Mouse (Mus musculus): ENCODE results near the gene Tmem266.

Gene Tmem266

GRCm38 (mm10) chr9:55452906-55453305, 126.2 kb downstream of the Tmem266 start:
- DNase-seq (ENCODE audit: low spot score), result no peak

DNA sequence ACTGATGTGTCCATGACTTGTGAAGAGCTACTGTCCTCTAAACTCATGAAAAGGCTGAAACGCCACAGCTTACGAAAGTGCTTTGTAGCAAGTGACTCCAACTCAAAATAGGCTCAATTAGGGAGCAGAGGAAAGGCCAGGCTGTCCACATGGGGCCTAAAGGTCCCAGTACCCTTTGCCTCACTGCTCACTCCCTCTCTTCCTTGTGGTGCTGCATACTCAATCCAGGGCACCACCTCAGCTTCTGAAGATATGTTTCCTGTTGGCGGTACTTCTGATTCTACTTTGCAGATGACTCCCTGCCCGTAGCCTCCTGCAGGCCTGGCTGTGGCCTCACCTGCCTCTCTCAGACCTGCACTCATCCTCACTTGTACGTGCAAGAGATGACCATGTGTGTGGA, 126.7 kb downstream of the Tmem266 start:
- no peak for DNase-seq (ENCODE audit: low spot score)

GRCm38 (mm10) chr9:55468397-55468796, 141.7 kb downstream of the Tmem266 start:
- no peak for DNase-seq (ENCODE audit: low spot score)

DNA sequence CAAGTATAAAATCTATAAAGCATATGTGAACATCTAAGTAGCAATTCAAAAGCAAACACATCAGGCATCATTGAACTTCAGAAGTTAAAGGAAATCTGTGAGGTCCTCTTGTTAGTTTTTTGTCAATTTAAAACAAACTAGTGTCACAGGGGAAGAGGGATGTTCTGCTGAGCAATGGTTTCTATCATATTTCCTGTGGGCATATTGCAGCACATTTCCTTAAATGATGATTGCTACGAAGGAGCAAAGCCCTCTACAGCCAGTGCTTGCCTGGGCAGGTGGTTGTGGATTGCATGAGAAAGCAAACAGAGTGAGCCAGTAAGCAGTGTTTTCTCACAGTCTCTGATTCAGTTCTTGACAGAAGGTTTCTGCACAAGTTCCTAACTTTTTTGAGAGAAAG, 149.4 kb downstream of the Tmem266 start:
- DNase-seq (ENCODE audit: low spot score), result no peak

GRCm38 (mm10) chr9:55478699-55479098, 152.0 kb downstream of the Tmem266 start:
- DNase-seq (ENCODE audit: low spot score), result no peak

DNA sequence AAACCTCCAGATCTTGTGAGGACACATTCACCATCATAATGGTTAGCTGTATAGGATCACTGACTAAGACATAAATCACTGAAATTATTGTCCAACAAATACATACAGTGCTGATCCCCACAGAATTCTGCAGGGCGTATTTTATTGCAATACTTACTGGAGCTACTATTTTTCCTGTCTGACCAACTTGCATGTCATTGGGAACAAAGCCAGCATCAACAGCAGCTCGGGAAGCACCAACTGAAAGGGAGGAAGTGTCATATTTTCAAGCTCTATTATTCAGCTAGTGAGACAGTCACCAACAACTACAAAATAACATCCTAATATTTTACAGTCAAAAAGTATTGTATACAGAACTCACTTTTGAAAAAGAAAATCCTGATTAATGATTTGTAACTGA, 155.4 kb downstream of the Tmem266 start:
- DNase-seq (ENCODE audit: low spot score), result no peak

Data from ovary, postnatal 36 days (tissue).